Mouse (Mus musculus): ENCODE measurements at regions not wholly inside any gene's neighbourhood (a gene's known extent, or its start where the extent isn't known, plus 50 kb on each side); places are given as distances from the start of the nearest gene placed in this dataset.
A peak's percentile ranks its signal among the peaks of the same experiment; 100 is the strongest.

DNA sequence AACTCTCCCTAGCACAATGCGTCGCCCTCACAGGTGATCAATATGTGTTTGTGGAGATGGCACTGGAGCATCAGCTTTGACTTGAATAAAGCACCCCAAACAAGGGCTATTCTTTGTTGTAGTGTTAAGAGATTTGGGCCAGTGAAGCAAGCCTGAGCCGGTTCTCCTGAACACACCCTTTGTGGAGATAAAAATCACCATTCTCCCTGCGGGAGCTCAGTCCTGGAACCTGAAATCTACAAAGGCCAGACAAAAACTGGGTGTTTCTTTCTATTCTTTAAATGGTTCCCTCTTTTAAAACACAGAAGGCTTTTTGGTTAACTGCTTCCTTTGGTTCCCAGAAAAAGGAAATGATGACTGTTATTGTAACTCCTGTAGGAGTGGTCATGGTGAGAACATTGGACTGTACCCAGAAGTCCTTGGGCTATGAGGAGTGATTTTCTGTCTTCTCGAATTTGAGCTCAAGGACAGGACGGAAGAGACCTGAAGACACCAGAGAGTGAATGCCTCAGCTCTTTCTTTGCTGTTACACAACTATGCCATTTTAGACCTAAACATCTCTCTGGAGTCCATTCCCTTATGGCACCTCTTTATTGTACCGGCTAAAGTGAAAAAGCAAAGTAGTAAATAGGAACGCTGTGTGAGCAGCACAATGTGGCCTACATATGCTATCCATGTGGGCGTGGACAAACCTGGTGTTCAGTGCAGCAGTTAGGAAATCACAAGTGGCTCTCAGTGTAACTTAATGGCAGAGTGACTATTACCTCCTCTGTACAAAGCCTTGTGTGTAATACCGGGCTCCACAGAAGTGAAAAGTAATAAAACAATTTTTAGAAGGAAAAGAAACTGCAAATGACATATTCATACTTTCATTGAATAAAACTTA is 149.9 kb upstream of the Veph1 start:
- Histone ChIP-seq H3K27ac (replicated peaks; ENCODE audit: insufficient read depth, low read depth, low read length) (no peak overlapping the region), H3K9ac (ENCODE audit: low read depth, low read length) (no peak overlapping the region), H3K4me3 (ENCODE audit: insufficient read depth, low read depth, low read length) (no peak overlapping the region), H3K79me2 (ENCODE audit: control insufficient read depth, insufficient read depth, low read length) (no peaks in the 10 kb centered on the region), H3K4me1 (ENCODE audit: control insufficient read depth, insufficient read depth, low read length) (no peaks in the 10 kb centered on the region), H3K27me3 (ENCODE audit: control insufficient read depth, insufficient read depth, low read length) (no peaks in the 10 kb centered on the region), H3K36me3 (ENCODE audit: control insufficient read depth, insufficient read depth, low read length) (no peaks in the 10 kb centered on the region)
- WGBS, result 84% methylated on average over 10 of the region's 10 CpGs
- TF ChIP-seq CTCF (IDR thresholded peaks at IDR 0.05; ENCODE audit: low read depth, low read length) (no peak), POLR2A (IDR thresholded peaks at IDR 0.05; ENCODE audit: extremely low read depth, insufficient read depth, low read length) (no peak)
- DNase-seq (ENCODE audit: extremely low read depth, low read depth, low spot score), result no peak

GRCm38 (mm10) chr3:66433216-66433615 is 136.6 kb upstream of the Veph1 start:
- H3K79me2 ChIP-seq (ENCODE audit: control insufficient read depth, insufficient read depth, low read length), result no peaks in the 10 kb centered on the region
- no peak overlapping the region for H3K27ac ChIP-seq (replicated peaks; ENCODE audit: insufficient read depth, low read depth, low read length)
- no peak for DNase-seq (ENCODE audit: extremely low read depth, low read depth, low spot score)
- no peaks in the 10 kb centered on the region for H3K4me1 ChIP-seq (ENCODE audit: control insufficient read depth, insufficient read depth, low read length)
- no peak overlapping the region for H3K9ac ChIP-seq (ENCODE audit: low read depth, low read length)
- no peaks in the 10 kb centered on the region for H3K36me3 ChIP-seq (ENCODE audit: control insufficient read depth, insufficient read depth, low read length)
- no peaks in the 10 kb centered on the region for H3K27me3 ChIP-seq (ENCODE audit: control insufficient read depth, insufficient read depth, low read length)
- TF ChIP-seq POLR2A (IDR thresholded peaks at IDR 0.05; ENCODE audit: extremely low read depth, insufficient read depth, low read length), result no peak
- no peak for TF ChIP-seq CTCF (IDR thresholded peaks at IDR 0.05; ENCODE audit: low read depth, low read length)
- no peak overlapping the region for H3K4me3 ChIP-seq (ENCODE audit: insufficient read depth, low read depth, low read length)

DNA sequence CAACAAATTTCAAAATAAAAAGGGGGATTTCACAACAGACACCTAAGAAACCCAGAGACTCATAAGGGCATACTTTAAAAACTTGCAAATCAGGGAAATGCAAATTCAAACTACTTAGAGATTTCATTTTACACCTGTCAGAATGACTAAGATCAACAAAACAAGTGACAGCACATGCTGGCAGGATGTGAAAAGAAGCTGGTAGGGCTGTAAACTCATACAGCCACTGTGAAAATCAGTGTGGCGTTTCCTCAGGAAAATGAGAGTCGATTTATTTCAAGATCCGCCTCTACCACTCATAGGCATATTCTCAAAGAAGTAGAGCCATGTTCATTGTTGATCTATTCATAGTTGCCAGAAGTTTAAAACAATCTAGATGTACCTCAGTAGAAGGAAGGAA is 133.6 kb upstream of the Veph1 start:
- no peak for DNase-seq (ENCODE audit: extremely low read depth, low read depth, low spot score)
- H3K27me3 ChIP-seq (ENCODE audit: control insufficient read depth, insufficient read depth, low read length), result no peaks in the 10 kb centered on the region
- no peaks in the 10 kb centered on the region for H3K36me3 ChIP-seq (ENCODE audit: control insufficient read depth, insufficient read depth, low read length)
- no peaks in the 10 kb centered on the region for H3K79me2 ChIP-seq (ENCODE audit: control insufficient read depth, insufficient read depth, low read length)
- H3K27ac ChIP-seq (replicated peaks; ENCODE audit: insufficient read depth, low read depth, low read length), result no peak overlapping the region
- TF ChIP-seq POLR2A (IDR thresholded peaks at IDR 0.05; ENCODE audit: extremely low read depth, insufficient read depth, low read length), result no peak
- TF ChIP-seq CTCF (IDR thresholded peaks at IDR 0.05; ENCODE audit: low read depth, low read length), result no peak
- WGBS, result 87% methylated on average over 3 of the region's 3 CpGs
- H3K4me3 ChIP-seq (ENCODE audit: insufficient read depth, low read depth, low read length), result no peak overlapping the region
- H3K9ac ChIP-seq (ENCODE audit: low read depth, low read length), result no peak overlapping the region
- no peaks in the 10 kb centered on the region for H3K4me1 ChIP-seq (ENCODE audit: control insufficient read depth, insufficient read depth, low read length)

DNA sequence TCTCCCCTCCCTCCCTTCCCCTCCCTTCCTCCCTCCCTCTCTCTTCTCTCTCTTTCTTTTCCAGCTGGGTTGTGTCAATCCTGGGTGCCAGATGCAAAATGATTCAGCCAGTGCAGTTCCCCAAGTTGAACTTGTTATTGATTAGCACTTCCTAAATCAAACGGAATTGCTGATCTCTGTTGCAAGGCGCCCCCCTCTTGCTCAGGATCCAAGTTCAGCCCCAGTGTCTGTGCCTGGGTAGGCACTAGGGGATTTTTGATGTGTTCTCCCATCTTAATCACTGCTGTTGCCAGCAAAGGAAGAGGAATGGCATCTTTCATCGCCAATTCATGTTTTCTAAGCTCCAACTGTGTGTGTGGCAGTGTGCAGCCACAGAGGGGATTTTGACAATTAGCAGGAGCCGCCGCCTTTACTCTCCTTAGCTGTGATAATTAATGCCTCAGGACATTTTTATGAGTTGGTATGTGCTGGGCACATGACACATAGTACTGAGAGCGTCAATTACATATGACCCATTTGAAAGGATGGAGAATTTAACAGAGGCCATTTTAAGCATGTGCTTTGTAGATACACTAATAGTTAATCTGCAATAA is 125.9 kb upstream of the Veph1 start:
- 68% methylated on average over 6 of the region's 6 CpGs for WGBS
- no peak overlapping the region for H3K4me3 ChIP-seq (ENCODE audit: insufficient read depth, low read depth, low read length)
- no peaks in the 10 kb centered on the region for H3K36me3 ChIP-seq (ENCODE audit: control insufficient read depth, insufficient read depth, low read length)
- no peaks in the 10 kb centered on the region for H3K27me3 ChIP-seq (ENCODE audit: control insufficient read depth, insufficient read depth, low read length)
- no peak overlapping the region for H3K9ac ChIP-seq (ENCODE audit: low read depth, low read length)
- H3K4me1 ChIP-seq (ENCODE audit: control insufficient read depth, insufficient read depth, low read length), result no peaks in the 10 kb centered on the region
- no peak overlapping the region for H3K27ac ChIP-seq (replicated peaks; ENCODE audit: insufficient read depth, low read depth, low read length)
- no peak for DNase-seq (ENCODE audit: extremely low read depth, low read depth, low spot score)
- no peaks in the 10 kb centered on the region for H3K79me2 ChIP-seq (ENCODE audit: control insufficient read depth, insufficient read depth, low read length)
- TF ChIP-seq POLR2A (IDR thresholded peaks at IDR 0.05; ENCODE audit: extremely low read depth, insufficient read depth, low read length) (no peak), CTCF (IDR thresholded peaks at IDR 0.05; ENCODE audit: low read depth, low read length) (no peak)

- 52% methylated on average over 11 of the region's 11 CpGs for WGBS
- Histone ChIP-seq H3K27ac (replicated peaks; ENCODE audit: insufficient read depth, low read depth, low read length) (no peak overlapping the region), H3K9ac (ENCODE audit: low read depth, low read length) (no peak overlapping the region), H3K27me3 (ENCODE audit: control insufficient read depth, insufficient read depth, low read length) (no peaks in the 10 kb centered on the region), H3K36me3 (ENCODE audit: control insufficient read depth, insufficient read depth, low read length) (no peaks in the 10 kb centered on the region), H3K4me3 (ENCODE audit: insufficient read depth, low read depth, low read length) (no peak overlapping the region), H3K4me1 (ENCODE audit: control insufficient read depth, insufficient read depth, low read length) (peaks cover 1% of the 10 kb centered on the region; the same call in 1 of the 2 replicates), H3K79me2 (ENCODE audit: control insufficient read depth, insufficient read depth, low read length) (no peaks in the 10 kb centered on the region)
- DNase-seq (ENCODE audit: extremely low read depth, low read depth, low spot score), result peak; percentile 20
- TF ChIP-seq POLR2A (IDR thresholded peaks at IDR 0.05; ENCODE audit: extremely low read depth, insufficient read depth, low read length) (no peak), CTCF (IDR thresholded peaks at IDR 0.05; ENCODE audit: low read depth, low read length) (peak; percentile 51)
Observed at GRCm38 (mm10) chr3:66410706-66411277, 114.2 kb upstream of the Veph1 start.
